Mouse (Mus musculus) A20 (cell line): ENCODE data around the gene 1110059G10Rik.
A peak's percentile ranks its signal among the peaks of the same experiment; 100 is the strongest.

Experiments
- DNase-seq: peaks from one replicate; pipeline ENCODE4 v3.0.0-alpha.2; 2011; ENCODE audit warnings: low read depth, low spot score

Gene 1110059G10Rik

DNA sequence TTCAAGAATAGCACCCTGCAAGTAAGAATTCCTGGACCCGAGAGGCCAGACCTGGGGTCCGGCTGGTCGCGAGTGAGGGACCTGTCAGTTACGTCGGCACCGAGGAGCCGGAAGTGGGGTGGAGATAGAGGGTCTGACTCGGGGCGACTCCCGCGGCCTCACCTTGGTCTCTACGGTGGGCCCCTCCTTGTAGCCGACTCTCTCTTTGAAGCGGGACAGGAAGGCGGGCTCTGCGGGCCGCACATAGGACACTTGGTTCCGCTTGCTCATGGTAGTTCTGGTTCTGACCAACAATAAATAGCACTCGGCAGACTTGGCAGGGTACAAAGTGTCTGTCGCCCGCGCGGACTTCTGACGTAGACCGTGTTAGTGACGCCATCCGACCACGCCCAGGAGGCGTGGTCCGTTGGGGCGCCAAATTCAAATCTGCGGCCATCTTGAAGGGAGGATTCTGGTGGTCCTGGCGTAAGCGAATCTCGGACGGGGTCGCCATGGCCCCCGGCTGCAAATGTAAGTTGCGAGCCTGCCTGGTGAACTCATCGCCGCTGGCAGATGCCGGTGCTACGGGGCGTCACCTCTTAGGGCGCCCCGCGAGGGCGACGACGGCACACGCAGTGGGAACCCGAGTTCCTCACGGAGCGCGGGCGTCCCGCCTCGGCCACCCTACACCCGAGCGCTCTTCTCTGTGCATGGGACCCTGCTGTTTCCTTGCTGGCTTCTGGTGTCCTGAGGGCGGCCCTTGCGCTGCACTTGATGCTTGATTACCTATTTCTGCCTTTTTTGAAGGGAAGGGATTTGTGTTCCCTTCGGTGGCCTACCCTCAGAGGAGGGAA lies at the start of gene 1110059G10Rik, which contains the start of gene Kif15:
TSS of gene 1110059G10Rik (minus strand) at position 358 of the 833 bp plus-strand sequence.
TSS of gene Kif15 (plus strand) at position 404 of the 833 bp plus-strand sequence.
- peak; percentile 98 for DNase-seq

DNA sequence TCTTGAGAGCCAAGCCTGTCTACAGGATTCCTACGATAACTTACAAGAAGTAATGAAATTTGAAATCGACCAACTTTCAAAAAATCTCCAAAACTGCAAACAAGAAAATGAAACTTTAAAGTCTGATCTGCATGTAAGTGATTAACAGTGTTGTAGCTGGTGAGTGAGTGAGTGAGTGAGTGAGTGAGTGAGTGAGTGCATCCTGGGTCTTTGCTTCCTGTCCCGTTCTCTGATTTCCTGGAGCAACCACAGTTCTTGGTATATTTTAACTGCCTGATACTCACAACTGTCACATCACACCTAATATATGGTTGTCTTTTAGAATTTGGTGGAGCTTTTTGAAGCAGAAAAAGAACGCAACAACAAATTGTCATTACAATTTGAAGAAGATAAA lies 48.4 kb upstream of the 1110059G10Rik start:
- no peak for DNase-seq

DNA sequence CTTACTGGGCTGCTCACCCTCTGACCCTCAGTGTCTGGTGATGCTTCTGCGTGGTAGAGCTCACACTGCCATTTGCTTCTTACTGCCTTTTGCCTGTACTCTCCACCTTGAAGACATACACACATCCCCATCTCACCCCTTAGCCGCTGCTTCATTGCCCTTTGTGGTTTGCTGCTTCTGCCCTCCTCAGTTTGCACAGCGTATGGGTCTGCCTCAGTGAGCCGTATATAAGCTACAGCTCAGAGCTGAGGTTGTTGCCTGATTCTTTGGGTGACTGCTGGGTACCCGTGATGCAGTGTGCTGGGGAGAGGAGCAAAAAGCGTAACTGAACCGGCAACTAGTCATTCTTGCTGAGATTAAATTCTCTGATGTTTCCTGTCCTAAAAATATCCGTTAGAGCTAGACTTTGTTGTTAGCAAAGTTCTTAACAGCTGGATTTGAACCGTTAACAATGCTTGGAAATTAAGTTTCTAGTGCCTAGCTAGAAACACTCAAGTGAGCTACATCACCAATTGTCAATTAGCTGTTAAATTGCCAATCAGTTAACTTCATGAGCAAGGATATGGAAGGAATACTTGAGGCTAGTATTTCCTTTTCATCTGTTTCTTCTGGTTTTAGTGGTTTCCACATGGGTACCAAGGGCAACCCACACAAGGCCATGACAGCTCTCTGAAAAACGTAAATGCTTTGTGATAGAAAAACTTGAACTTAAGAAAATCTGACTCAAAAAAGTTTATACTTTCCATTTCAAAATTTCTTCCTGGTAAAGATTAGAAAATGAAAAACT lies 47.8 kb upstream of the 1110059G10Rik start:
- no peak for DNase-seq

DNA sequence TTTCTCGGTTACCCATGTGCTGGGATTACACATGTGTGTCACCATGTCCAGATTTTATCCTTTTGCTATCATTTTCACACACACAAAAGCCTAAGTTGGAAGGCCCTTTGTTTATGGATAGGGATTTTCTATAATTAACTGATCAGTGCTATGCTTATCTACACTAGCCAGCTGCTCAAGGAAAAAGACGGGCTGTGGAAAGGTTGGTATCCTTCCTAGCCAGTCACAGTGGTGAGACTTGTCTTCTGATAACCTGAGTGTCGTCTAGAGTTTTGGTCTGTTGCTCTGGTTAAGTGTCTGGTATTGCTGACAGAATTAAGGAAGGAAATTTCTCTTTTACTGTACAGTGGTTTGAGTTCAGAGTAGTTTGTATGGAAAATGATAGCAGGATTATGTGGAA lies 21.9 kb downstream of the 1110059G10Rik start:
- DNase-seq = no peak

DNA sequence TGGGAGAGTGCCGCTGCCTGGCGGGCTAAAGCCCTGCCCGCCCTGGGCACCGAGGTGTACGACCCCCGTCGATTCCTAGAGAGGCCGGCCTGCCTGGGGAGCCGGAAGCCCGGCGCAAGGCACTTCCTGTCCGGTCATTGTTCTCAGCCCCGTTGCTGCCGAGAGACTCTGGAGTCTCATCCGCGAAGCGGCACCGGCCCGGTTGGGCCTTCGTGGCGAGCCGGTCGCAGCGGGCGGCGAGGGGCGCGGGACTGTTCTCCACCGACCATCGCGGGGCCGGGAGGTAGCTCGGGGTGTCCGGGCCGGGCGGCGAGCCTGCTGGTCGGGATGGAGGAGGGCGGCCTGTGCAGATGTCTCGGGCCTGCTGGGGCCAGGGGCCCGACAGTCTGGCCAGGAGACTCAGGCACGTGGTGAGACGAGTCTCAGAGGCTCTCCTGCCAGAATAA lies 27.8 kb downstream of the 1110059G10Rik start, which contains the start of gene Zfp105:
TSS of gene Zfp105 (plus strand) at position 137 of the 446 bp plus-strand sequence.
- no peak for DNase-seq

DNA sequence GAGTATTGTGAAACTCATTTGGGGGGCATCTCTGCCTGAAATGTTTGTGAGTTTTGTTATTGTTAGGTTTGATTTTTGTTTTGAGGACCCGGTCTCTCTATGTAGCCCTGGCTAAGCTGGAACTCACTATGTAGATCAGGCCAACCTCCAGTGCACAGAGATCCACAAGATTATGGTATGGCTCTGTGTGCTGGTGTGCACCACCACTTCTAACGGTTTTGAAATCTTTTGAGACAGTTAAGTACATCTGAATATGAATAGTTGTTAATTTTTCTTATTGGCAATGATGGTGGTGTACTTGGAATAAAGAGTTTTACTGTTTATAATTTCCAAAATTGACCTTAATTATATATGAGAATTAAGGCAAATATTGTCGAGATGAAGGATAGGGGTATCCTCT lies 28.4 kb downstream of the 1110059G10Rik start:
- no peak for DNase-seq

DNA sequence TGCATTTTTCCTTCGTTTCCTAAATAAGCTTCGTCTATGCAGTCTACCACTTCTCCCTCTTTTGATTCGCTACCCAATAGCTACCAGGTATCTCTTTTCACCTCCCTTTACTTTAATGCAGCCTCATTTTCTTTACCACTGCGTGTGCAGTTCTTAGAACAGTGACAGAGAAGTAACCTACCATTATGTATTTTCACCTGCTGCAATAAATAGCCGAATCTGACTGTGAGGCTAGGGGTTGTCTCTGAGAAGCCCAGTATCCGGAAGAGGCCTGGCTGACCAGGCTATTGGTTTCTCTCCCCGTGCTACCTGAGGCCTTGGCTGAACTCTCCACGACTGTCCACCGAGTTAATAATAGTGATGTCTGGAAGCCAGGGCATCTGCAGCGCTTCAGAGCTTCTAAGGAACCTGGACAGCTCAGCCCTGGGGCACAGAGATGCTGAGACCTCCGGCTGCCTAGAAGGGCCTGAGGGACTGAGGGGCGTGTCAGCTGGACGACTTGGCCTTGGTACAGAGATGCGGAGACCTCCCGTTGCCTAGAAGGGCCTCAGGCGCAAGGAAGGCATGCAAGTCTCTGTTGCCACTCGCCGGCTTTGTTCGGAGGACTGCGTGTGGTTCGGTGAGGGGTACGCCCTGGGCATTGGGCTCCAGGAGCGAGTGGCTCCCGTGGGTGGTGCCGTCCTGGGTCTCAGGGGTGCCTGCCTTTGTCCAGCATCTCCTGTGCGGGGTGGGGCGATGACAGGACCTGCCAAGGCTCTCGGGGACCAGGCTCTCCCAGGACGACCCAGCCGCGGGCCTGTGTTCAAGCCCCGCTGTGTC lies 47.9 kb downstream of the 1110059G10Rik start:
- DNase-seq = no peak

DNA sequence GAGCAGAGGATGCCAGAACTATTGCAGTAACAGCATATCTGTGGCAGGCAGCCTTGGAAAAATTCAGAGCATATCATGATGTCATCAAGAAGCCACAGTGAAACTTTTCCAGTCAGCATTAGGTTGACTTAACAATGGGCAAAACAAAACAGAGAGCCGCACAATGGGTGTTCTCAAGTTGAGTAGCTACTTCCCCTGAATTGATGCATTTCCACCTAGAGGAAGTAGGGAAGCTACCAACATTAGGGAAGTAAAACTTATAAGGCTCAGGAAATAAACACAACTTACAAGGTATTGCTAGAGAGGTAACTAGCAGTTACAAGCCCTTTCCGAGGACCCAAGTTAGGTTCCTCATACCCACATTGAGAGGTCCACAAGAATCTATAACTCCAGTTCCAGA lies 49.8 kb downstream of the 1110059G10Rik start:
- peak; percentile 16 for DNase-seq
